Comparison of ENCODE assay signal across 8 mouse cellular contexts in the genomic region with DNA sequence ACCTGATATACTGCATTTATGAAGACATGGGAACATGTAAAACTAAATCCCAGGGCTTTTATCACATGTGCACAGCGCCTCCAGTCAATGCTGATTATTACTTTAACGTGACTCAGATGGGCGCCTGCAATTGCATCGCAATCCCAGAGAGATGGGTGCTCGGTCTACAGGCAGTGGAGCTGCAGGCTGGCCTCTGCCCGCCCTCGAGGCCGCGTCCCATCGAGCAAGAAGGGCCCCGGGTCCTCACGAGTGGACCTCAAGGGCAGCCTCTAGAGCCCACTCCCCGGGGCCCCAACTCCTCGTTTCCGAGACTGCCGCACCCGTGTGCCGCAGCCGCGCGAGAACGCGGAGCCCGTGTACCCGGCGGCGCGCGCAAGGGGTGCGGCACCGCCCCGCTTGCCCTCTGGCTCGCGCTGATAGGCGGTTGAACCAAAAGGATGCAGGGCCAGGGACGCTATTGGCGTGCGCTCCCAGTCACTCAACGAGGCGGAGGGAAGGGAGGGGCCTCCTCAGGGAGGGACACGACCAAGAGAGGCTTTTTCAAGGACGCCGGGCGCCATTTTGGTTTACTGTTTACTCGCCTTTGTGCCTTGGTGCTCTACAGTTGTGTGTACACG. TPM values are rescaled to one million over a fixed set of nuclear protein-coding genes. Genes with fewer than 3 reads are reported as not detected.
DNase-seq lines count a peak whose midpoint lies in the region; ATAC-seq lines count a peak whose summit lies in the region.

No protein-coding gene starts in this region.

- DNase-seq in WW6 (ENCODE audit: low read depth, low spot score), result peak; percentile 94
- peak; percentile 89 to 96 for DNase-seq in cerebellum, postnatal 4 days (ENCODE audit: low spot score in 2 of 2)
- DNase-seq in gastrocnemius, adult 18-20 months (ENCODE audit: low spot score), result peak; percentile 96
- peak; percentile 93 to 95 for DNase-seq in left cerebral cortex, adult 18-20 months (ENCODE audit: low spot score in 2 of 2)
- peak; percentile 97 for DNase-seq in right cerebral cortex, adult 18-20 months
- DNase-seq in urinary bladder, postnatal 10 days (ENCODE audit: low spot score), result peak; percentile 86

- H3K4me3 ChIP-seq in hindbrain, embryonic 16.5 days (ENCODE audit: low read length), result peak overlapping the region; percentile 68
- H3K4me3 ChIP-seq in macrophage (ENCODE audit: inconsistent target), result peak overlapping the region; percentile 33

- ATAC-seq in hindbrain, embryonic 16.5 days, result peak; percentile 99

- WGBS in hindbrain, embryonic 16.5 days, result under 1% methylated on average over 33 of the region's 46 CpGs
- under 1% methylated on average over 46 of the region's 46 CpGs for WGBS in macrophage (ENCODE audit: missing documents)

- H3K4me1 ChIP-seq in hindbrain, embryonic 16.5 days (ENCODE audit: control insufficient read depth, insufficient read depth, low read depth, low read length), result peaks cover 17% of the 10 kb centered on the region

- H3K9me3 ChIP-seq in hindbrain, embryonic 16.5 days (ENCODE audit: control insufficient read depth, low read length), result no peaks in the 10 kb centered on the region

- H3K79me2 ChIP-seq in macrophage (ENCODE audit: inconsistent target), result no peaks in the 10 kb centered on the region

- H3K27ac ChIP-seq in hindbrain, embryonic 16.5 days (ENCODE audit: low read depth, low read length), result peak overlapping the region; percentile 98
- H3K27ac ChIP-seq in macrophage, result peak overlapping the region; percentile 56

- no peaks in the 10 kb centered on the region for H3K36me3 ChIP-seq in hindbrain, embryonic 16.5 days (ENCODE audit: control insufficient read depth, insufficient read depth, low read length)
- H3K36me3 ChIP-seq in macrophage (ENCODE audit: inconsistent target), result no peaks in the 10 kb centered on the region

- H3K27me3 ChIP-seq in hindbrain, embryonic 16.5 days (replicated peaks; ENCODE audit: control insufficient read depth, insufficient read depth, low read length), result no peaks in the 10 kb centered on the region

- peak overlapping the region; percentile 66 for H3K4me2 ChIP-seq in hindbrain, embryonic 16.5 days (ENCODE audit: low read length)

- peak overlapping the region; percentile 85 for H3K9ac ChIP-seq in hindbrain, embryonic 16.5 days (ENCODE audit: low read depth, low read length)

RNA-seq across cellular contexts. Expression of gene 4931414P19Rik, which starts 2.6 kb away (rescaled TPM):
- 1 to 10 TPM; 2.6 to 3.9 TPM for total RNA-seq in gastrocnemius, adult 18-20 months (2021)
- polyA plus RNA-seq in hindbrain, embryonic 16.5 days (2015; fragmentation: Nextera tagmentation; extraction: Ambion mirVana), result 5.4 and 5.5 TPM in 2 replicates
- total RNA-seq in left cerebral cortex, adult 18-20 months (2021), result 1 to 10 TPM; 8.3 to 9.3 TPM
- 1 to 10 TPM in 22 of 26 experiments, under 1 TPM in 3, not detected in 1; 0.29 to 7.5 (median 3.6) TPM for total RNA-seq in macrophage (2018; cell fraction: chromatin; rRNA removed)
- 1 to 10 TPM in 24 of 26 experiments, under 1 TPM in 2; 0.72 to 5.2 (median 3.5) TPM for total RNA-seq in macrophage (2018; cell fraction: cytosol; rRNA removed)
- total RNA-seq in macrophage (2018; cell fraction: nucleus; rRNA removed), result 1 to 10 TPM in 25 of 26 experiments, under 1 TPM in 1; 0.63 to 8.5 (median 4.4) TPM
- polyA plus RNA-seq in macrophage (2018), result 3.5 to 3.9 TPM (median 3.7 TPM) in 3 replicates

RNA-seq across cellular contexts. Expression of gene Psmb5, which starts 14.7 kb away (rescaled TPM):
- 100 to 1,000 TPM; 162 to 169 TPM for total RNA-seq in gastrocnemius, adult 18-20 months (2021)
- 445 and 467 TPM in 2 replicates for polyA plus RNA-seq in hindbrain, embryonic 16.5 days (2015; fragmentation: Nextera tagmentation; extraction: Ambion mirVana)
- 100 to 1,000 TPM; 176 to 178 TPM for total RNA-seq in left cerebral cortex, adult 18-20 months (2021)
- total RNA-seq in macrophage (2018; cell fraction: chromatin; rRNA removed), result 10 to 100 TPM in 12 of 26 experiments, 1 to 10 TPM in 14; 3.2 to 33.4 (median 9.8) TPM
- total RNA-seq in macrophage (2018; cell fraction: cytosol; rRNA removed), result 100 to 1,000 TPM in 23 of 26 experiments, 10 to 100 TPM in 3; 81.5 to 193 (median 130) TPM
- total RNA-seq in macrophage (2018; cell fraction: nucleus; rRNA removed), result 10 to 100 TPM; 15.1 to 99.8 (median 40.0) TPM
- polyA plus RNA-seq in macrophage (2018), result 32.9 to 235 TPM (median 122 TPM) in 3 replicates

RNA-seq across cellular contexts. Expression of gene Psmb11, which starts 18.1 kb away (rescaled TPM):
- not detected for total RNA-seq in gastrocnemius, adult 18-20 months (2021)
- polyA plus RNA-seq in hindbrain, embryonic 16.5 days (2015; fragmentation: Nextera tagmentation; extraction: Ambion mirVana), result 0.16 and 0.37 TPM in 2 replicates
- under 1 TPM in 1 of 2 experiments, not detected in 1; 0.16 TPM for total RNA-seq in left cerebral cortex, adult 18-20 months (2021)
- total RNA-seq in macrophage (2018; cell fraction: chromatin; rRNA removed), result not detected
- total RNA-seq in macrophage (2018; cell fraction: cytosol; rRNA removed), result not detected
- total RNA-seq in macrophage (2018; cell fraction: nucleus; rRNA removed), result not detected
- not detected in 3 replicates for polyA plus RNA-seq in macrophage (2018)

RNA-seq across cellular contexts. Expression of gene Ajuba, which starts 25.8 kb away (rescaled TPM):
- total RNA-seq in gastrocnemius, adult 18-20 months (2021), result 1 to 10 TPM in 1 of 2 experiments, under 1 TPM in 1; 0.91 to 1.6 TPM
- 4.7 and 6.0 TPM in 2 replicates for polyA plus RNA-seq in hindbrain, embryonic 16.5 days (2015; fragmentation: Nextera tagmentation; extraction: Ambion mirVana)
- 1 to 10 TPM; 1.7 to 1.9 TPM for total RNA-seq in left cerebral cortex, adult 18-20 months (2021)
- total RNA-seq in macrophage (2018; cell fraction: chromatin; rRNA removed), result 1 to 10 TPM in 2 of 26 experiments, under 1 TPM in 11, not detected in 13; 0.26 to 2.5 (median 0.47) TPM
- under 1 TPM; 0.07 to 0.74 (median 0.29) TPM for total RNA-seq in macrophage (2018; cell fraction: cytosol; rRNA removed)
- total RNA-seq in macrophage (2018; cell fraction: nucleus; rRNA removed), result 1 to 10 TPM in 5 of 26 experiments, under 1 TPM in 19, not detected in 2; 0.12 to 1.7 (median 0.38) TPM
- polyA plus RNA-seq in macrophage (2018), result 0.33 to 0.94 TPM (median 0.66 TPM) in 3 replicates

RNA-seq across cellular contexts. Expression of gene Gm17606, which starts 37.6 kb away (rescaled TPM):
- total RNA-seq in gastrocnemius, adult 18-20 months (2021), result not detected
- polyA plus RNA-seq in hindbrain, embryonic 16.5 days (2015; fragmentation: Nextera tagmentation; extraction: Ambion mirVana), result not detected in 2 replicates
- total RNA-seq in left cerebral cortex, adult 18-20 months (2021), result not detected
- total RNA-seq in macrophage (2018; cell fraction: chromatin; rRNA removed), result not detected
- not detected for total RNA-seq in macrophage (2018; cell fraction: cytosol; rRNA removed)
- not detected for total RNA-seq in macrophage (2018; cell fraction: nucleus; rRNA removed)
- polyA plus RNA-seq in macrophage (2018), result not detected in 3 replicates

Comparison
In these comparisons a context has a peak if more than half of its experiments do, and no peak if none do; other contexts are left out.
1. Peak in every context shown above with its lines: DNase-seq, ATAC-seq, H3K4me3 ChIP-seq and H3K27ac ChIP-seq.